Mouse (Mus musculus): ENCODE measurements around the gene Axdnd1. TPM values are rescaled to one million over a fixed set of nuclear protein-coding genes. Genes with fewer than 3 reads are reported as not detected.
"Not testable (repeated sequence)": the region's sequence is repeated elsewhere in the genome, so short reads cannot be mapped to it uniquely, and the experiment has no call there.

Gene Axdnd1
- total RNA-seq, 2 experiments from 2014 or later = 1.3 to 2.6 TPM

DNA sequence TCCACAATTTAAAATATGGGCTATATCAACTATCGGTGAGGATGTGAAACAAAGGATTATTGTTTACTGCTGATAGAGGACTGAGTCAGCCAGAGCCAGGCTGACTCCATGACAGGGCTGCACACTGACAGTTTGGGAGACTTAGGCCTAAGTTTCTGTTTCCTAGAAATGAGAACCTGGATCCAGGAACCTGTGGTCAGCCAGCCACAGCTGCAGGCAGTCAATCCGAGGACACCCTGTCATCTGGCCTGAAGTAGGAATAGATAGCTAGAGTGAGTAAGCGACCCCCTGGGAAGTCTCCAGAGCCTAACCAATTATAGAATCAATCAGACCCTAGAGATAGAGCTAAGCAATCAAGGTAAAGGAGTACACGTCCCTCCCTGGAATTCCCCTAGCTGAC lies 76.5 kb downstream of the Axdnd1 start:
- DNase-seq (ENCODE audit: low spot score in 2 of 2) = no peak

DNA sequence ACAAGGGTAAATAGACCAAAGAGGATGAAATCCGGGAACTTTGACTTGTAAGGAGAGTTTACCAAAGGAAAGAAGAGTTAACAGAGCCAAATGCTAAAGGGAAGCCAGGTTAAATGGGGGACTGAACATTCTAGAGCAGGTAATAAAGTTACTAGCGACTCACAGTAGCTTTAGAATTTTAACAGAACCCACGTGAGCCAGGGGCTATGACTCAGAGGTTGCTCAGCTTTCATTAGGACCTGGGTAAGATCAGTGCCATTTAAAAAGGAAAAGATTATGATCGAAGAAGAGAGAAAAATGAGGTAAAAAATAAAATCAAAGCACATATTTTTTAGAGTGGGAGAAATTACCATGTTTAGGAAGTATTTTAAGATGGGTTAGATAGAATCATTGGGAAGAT lies 80.1 kb downstream of the Axdnd1 start:
- DNase-seq (ENCODE audit: low spot score in 2 of 2) = no peak

DNA sequence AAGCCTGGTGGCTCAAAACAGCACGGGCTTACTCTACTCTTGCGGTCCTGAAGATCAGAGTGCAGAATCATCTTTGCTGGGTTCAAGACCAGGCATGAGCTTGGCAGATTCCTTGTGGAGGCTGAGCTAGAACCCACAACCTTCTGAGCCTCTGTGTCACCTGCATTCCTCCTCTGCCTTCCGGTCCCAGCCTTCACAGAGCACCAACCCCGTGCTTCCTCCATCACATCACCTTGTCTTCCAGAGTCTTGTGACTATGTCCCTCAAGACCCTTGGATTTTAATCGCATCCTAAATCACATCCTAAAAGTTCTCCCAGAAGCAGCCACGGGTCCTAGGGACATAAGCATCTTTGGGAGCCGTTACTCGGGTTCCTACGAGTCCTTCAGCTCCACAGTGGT lies 97.8 kb downstream of the Axdnd1 start:
- no peak for DNase-seq (ENCODE audit: low spot score in 2 of 2)

DNA sequence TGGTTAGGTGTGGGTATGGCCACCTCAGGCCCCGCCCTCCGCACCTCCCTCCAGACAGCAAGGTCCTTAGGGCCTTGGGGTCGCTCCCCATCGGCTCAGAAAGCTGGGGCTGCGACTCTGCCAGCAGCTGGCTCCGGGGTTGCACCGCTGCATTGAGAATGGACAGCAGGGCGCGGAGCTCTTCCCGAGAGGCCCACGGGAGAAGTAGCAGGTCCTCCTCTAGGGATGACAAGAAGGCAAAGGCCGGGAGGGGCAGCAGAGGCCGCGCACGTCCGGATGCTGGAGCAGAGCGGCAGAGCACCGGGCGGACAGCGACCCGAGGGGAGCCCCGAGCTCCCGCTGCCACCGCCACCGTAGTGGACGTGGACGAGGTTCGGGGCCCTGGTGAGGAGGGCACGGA lies 110.3 kb downstream of the Axdnd1 start, which contains the start of gene Nphs2:
TSS of gene Nphs2 (plus strand) at position 98 of the 400 bp plus-strand sequence.
- DNase-seq (ENCODE audit: low spot score in 2 of 2) = no peak

DNA sequence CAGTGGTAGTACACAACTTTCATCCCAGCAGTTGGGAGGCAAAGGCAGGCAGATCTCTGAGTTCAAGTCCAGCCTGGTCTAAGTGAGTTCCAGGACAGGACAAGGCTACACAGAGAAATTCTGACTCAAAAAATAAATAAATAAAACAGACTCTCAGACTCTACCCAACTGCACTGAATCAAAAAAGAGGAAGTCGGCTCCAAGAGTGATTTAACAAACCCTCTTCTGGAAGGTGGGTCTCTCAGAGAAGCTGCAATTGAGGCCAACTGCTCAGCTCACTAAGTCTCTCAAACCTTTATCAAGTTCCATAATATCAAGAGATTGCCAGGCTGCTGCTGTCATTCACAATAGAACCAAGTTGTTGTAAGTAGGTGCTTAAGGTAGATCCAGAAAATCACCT lies 112.4 kb downstream of the Axdnd1 start:
- no peak for DNase-seq (ENCODE audit: low spot score in 2 of 2)

DNA sequence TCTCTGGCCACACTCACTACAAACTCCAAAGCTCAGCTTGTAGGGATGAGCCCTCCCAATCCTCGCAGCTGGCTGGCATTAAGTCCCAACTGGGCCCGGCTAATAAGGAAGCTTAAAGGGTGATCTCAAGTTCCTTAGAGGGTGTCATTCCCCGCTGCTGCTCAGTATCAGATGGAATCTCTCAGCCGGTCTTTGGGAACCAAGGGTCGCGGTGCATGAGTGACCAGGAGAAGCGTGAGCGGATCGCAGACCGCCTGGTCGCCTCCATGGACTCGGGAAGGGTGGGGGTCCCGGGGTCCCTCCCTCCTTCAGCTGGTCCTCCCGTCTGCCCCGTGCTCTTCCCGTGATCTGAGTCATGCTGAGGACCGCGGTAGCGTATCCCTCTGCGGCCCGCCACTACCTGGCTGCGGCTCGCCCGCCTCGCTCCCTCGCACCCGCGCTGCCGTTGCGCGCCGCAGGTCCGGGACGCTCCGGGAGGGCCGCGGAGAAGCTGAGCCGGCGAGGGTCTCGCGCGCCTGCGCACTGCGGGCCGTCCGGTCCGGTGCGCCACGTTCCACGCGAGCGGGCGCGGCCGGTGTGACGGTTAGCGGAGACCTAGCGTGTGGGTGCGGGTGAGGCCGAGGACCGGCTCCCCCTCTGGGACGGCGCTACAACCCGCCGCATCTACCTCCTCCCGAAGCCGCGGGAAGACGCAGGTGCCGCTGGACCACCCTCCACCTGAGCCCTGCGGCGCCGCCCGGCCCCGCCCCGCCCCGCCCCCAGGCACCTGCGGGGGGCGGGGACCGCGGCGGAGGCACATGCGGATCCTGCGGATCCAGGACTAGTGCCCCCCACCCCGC lies 117.8 kb downstream of the Axdnd1 start, which contains the start of gene Tdrd5:
TSS of gene Tdrd5 (minus strand) at position 754 of the 839 bp plus-strand sequence.
- no peak for DNase-seq (ENCODE audit: low spot score in 2 of 2)

DNA sequence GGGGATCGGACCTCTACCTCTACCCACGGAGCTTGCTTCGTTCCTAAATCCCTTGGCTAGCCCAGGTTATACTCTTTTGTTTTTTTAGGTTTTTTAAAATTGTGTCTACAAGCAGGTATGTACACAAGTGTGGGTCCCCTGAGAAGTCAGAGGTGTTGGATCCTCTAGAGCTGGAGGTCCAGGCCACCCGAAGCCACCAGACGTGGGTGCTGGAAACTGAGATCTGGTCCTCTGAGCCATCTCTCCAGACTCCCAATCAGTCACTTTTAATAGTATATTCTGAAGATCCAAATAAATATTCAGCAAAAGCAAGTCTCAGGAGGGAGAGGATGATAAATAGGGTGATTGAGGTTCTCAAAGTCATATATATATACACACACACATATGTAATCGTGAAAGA lies 130.9 kb downstream of the Axdnd1 start:
- no peak for DNase-seq (ENCODE audit: low spot score in 2 of 2)

DNA sequence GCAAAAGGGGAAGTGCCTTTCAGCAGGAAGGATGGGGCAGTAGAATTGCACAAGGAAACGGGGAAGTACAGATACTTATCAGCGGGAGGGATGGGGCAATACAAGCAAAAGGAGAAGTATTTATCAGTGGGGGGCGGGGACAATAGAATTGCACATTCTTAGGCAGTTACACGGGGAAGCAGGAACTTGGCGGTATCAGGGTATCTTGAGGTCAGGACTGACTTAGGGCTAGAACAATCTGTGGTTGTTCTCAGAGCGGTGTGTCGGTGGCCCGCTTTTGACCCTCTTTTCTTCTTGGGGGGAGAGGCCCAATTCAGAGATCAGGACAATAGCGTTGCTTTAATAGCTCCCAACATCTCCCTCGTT lies 131.8 kb downstream of the Axdnd1 start:
- not testable (repeated sequence) for DNase-seq (ENCODE audit: low spot score in 2 of 2)

DNA sequence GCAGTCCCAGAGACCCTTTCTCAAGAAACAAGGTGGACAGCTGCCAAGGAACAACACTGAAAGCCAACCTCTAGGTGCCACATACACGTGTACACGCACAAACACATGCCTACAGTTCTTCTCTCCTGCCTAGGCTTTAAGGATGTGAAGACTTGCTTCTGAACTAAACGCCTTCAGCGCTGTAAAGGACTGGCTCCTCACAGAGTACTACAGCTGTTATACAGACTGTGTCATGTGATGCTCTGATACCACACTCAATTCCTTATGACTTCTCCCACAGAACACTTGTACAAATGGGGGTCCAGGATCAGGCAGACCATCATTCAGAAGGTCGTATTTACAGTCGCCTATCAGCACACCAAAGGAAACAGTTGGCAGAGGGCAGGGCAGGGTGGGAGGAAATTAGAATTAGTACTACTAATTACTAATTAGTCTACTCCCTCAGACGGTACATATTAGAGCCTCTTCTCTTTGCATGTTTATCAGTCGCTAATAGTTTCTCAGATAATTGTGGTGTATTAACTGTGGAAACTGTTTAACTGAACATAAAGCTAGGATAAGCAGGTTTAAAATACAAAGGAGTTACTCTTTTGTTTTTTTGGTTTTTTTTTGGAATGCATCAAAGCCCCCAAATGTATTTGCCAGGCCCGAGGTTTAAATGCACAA lies 132.3 kb downstream of the Axdnd1 start:
- no peak for DNase-seq (ENCODE audit: low spot score in 2 of 2)

DNA sequence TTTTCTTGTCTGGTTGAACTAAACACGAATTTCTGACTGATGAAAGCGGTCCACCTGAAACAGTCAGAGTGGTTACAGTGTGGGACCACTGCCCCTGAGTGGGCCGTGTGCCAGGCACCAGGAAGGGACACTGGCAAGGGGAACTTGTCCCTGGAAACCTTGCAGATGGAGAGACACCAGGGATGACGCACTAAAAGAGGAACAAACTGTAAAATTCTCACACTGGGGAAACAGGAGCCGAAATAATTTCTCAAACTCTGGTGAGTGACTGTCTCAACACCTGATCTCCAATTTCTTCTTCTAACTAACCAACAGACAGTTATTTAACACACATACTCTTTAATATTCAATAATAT lies 135.4 kb downstream of the Axdnd1 start:
- DNase-seq (ENCODE audit: low spot score in 2 of 2) = no peak

DNA sequence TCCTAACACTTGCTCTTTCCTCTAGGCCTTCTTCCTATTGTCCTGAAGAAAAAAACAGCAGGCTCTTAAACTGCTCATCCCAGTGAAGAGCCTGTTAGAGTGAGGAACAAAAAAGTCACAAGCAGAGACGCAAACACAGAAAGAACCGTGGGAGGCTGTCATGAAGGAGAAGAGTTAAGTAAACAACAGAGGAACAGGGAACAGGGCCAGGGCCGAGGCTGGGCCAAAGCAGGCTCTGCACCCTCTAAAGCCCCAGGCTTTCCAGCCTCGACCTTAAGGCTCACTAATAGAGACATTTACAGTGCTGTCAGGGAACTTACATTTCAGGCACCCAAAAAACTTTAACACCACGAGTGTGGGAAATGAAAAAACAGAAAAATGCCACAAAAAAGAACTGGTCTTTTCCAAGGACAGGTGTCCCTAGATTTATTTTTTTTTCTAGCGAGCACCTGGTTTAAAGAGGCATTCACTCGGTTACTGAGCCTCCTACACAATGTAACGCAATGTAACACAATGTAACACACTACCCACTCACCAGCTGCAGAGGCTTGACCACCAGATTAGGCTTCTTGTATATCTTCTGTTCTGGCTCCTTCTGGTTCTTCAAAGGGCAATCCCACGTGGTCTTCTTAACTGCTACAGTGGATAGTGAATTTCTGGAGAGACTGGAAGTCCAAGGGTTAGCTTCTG lies 136.0 kb downstream of the Axdnd1 start:
- no peak for DNase-seq (ENCODE audit: low spot score in 2 of 2)

DNA sequence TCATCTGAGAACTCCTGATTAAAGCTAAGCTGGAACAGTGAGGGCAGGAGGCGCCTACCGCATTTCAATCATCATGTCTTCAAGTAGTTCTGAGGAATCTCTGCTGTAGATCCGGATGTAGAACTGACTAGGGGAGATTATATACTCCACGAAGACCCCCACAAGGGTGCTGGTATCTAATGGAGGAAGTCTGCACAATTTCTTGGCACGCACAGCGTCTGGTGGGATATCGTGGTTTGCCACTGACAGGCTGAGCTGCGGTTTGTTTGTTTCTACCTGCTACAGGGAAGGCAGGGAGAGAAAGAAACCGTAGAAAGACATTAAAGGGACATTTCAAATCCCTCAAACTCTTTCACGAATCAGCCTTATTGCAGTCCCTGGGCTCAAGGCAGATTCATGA lies 136.8 kb downstream of the Axdnd1 start:
- no peak for DNase-seq (ENCODE audit: low spot score in 2 of 2)

DNA sequence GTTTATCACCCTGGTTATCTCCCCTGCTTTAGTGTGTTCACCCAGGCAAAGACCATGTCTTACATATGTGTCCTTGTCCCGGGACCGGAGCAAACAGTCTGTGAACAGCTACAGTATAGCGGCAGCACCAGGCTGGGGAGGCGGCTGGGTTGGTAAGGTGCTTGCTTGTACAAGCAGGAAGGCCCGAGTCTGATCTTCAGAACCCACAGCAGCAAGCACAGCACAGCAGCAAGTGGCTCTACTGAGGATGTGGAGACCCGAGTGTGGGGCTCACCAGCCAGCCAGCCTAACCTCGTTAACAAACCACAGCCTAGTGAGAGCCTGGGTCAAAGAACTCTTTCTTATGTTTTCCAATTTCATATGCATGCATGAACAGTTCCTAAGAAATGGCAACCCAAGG lies 140.8 kb downstream of the Axdnd1 start:
- no peak for DNase-seq (ENCODE audit: low spot score in 2 of 2)

DNA sequence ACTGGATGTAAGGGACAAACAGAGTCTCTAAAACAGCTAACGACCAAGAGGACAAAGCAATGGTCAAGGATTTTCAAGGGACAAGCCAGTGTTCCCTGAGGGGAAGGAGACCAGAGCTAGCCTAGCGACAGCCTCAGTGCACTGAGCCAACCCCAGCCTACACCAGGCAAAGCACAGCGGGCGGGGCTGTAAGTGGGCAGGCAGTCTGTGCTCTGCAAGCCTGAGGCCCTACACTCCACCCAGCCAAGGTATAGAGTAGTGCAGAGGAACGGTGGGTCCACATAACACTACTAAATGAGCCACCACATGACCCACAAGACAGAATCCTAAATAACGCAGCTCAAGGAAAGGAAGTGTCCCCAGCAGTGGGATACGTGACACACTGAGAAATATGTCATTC lies 147.3 kb downstream of the Axdnd1 start:
- DNase-seq (ENCODE audit: low spot score in 2 of 2) = no peak

Other genes starting within 250 kb of the Axdnd1 start
- gene Fam163a, start 216.1 kb downstream of the Axdnd1 start, total RNA-seq (2021) = 10 to 100 TPM; 22.8 to 25.6 TPM
- under 1 TPM; 0.08 to 0.90 TPM for gene Tdrd5, start 117.5 kb downstream of the Axdnd1 start, total RNA-seq (2021)
- gene Nphs2, start 110.4 kb downstream of the Axdnd1 start, total RNA-seq (2021) = 1 to 10 TPM in 1 of 2 experiments, under 1 TPM in 1; 0.48 to 9.7 TPM
- gene Gm2000, start 55.1 kb downstream of the Axdnd1 start, total RNA-seq (2021) = 100 to 1,000 TPM; 803 to 862 TPM
- 100 to 1,000 TPM; 532 to 566 TPM for gene Soat1, start 53.2 kb upstream of the Axdnd1 start, total RNA-seq (2021)
- 10 to 100 TPM; 29.6 to 34.1 TPM for gene Gm10031, start 102.9 kb upstream of the Axdnd1 start, total RNA-seq (2021)
- 10 to 100 TPM; 24.5 to 28.7 TPM for gene Abl2, start 137.6 kb upstream of the Axdnd1 start, total RNA-seq (2021)